Mouse (Mus musculus) liver, embryonic 15.5 days (tissue): ENCODE data around the gene Rnase11. TPM values are rescaled to one million over a fixed set of nuclear protein-coding genes. Genes with fewer than 3 reads are reported as not detected.

ENCODE experiments used
- ATAC-seq: fragments of 200-750 bp; cut with Nextera tagmentation; 2 replicates; pipeline ENCODE4 v1.8.0; 2017; ENCODE audit warnings: moderate number of reproducible peaks, mild to moderate bottlenecking, moderate library complexity; ENCODE audit not compliant: insufficient read depth
- H3K27ac ChIP-seq: fragments of 300-500 bp; sonication (generic); replicated peaks from 2 replicates; pipeline ENCODE4 v1.5.1; 2015; ENCODE audit warnings: mild to moderate bottlenecking, inconsistent platforms
- H3K27me3 ChIP-seq: fragments of 300-500 bp; sonication (generic); 2 replicates; pipeline ENCODE4 v1.6.1; 2015; ENCODE audit warnings: mild to moderate bottlenecking, inconsistent platforms
- H3K36me3 ChIP-seq: fragments of 300-500 bp; sonication (generic); replicated peaks from 2 replicates; pipeline ENCODE4 v1.6.1; 2015; ENCODE audit warnings: moderate library complexity, mild to moderate bottlenecking, inconsistent platforms
- H3K4me1 ChIP-seq: fragments of 300-500 bp; sonication (generic); replicated peaks from 2 replicates; pipeline ENCODE4 v1.6.1; 2015; ENCODE audit warnings: inconsistent platforms
- H3K4me2 ChIP-seq: fragments of 300-500 bp; sonication (generic); 2 replicates; pipeline ENCODE4 v1.6.1; 2015; ENCODE audit warnings: moderate library complexity, mild to moderate bottlenecking, inconsistent platforms
- H3K4me3 ChIP-seq: fragments of 300-500 bp; sonication (generic); replicated peaks from 2 replicates; pipeline ENCODE4 v1.5.1; 2015; ENCODE audit warnings: mild to moderate bottlenecking, inconsistent platforms
- H3K9ac ChIP-seq: fragments of 300-500 bp; sonication (generic); 2 replicates; pipeline ENCODE4 v1.6.1; 2015; ENCODE audit warnings: moderate library complexity, mild to moderate bottlenecking, inconsistent platforms
- H3K9me3 ChIP-seq: fragments of 300-500 bp; sonication (generic); replicated peaks from 2 replicates; pipeline ENCODE4 v1.6.1; 2016; ENCODE audit warnings: inconsistent platforms
- WGBS: fragments of 180-500 bp; shearing (Covaris S2); methylation state at CpG from one replicate; pipeline ENCODE4 v1.1.7; 2015; ENCODE audit warnings: mixed read lengths; ENCODE audit not compliant: insufficient replicate concordance; 5-methylcytosine and 5-hydroxymethylcytosine counted together
- polyA plus RNA-seq: library from polyadenylated mRNA; unstranded; fragments of >200 nt; fragmentation: Nextera tagmentation; extraction: Ambion mirVana; gene quantifications from 2 replicates; pipeline ENCODE4 v1.2.1, GENCODE M21; 2015

Rnase11 gene
- polyA plus RNA-seq, 1 experiment from 2014 or later = not detected

- WGBS = under 1% methylated on average over 27 of the region's 27 CpGs
- no peaks in the 10 kb centered on the region for H3K9me3 ChIP-seq
- peak overlapping the region; percentile 49 for H3K9ac ChIP-seq
- peak overlapping the region; percentile 90 for H3K4me2 ChIP-seq
- H3K27me3 ChIP-seq = peaks cover 4% of the 10 kb centered on the region; the same call in 1 of the 2 replicates
- peaks cover 84% of the 10 kb centered on the region for H3K4me1 ChIP-seq
- peak overlapping the region; percentile 81 for H3K27ac ChIP-seq
- peak overlapping the region; percentile 72 for H3K4me3 ChIP-seq
- no peaks in the 10 kb centered on the region for H3K36me3 ChIP-seq
- ATAC-seq = peak; percentile 10; the same call in 1 of the 2 replicates
Measured at GRCm38 (mm10) chr14:51090077-51090781, 40.3 kb upstream of the Rnase11 start.

- WGBS = under 1% methylated on average over 15 of the region's 15 CpGs
- ATAC-seq = no peak
- H3K4me3 ChIP-seq = peak overlapping the region; percentile 72
Measured at GRCm38 (mm10) chr14:51089674-51090076, 39.7 kb upstream of the Rnase11 start.

GRCm38 (mm10) chr14:51088970-51089673 is 39.2 kb upstream of the Rnase11 start:
- Histone ChIP-seq H3K4me3 (peak overlapping the region; percentile 72), H3K9me3 (no peaks in the 10 kb centered on the region), H3K4me1 (peaks cover 85% of the 10 kb centered on the region), H3K27me3 (peaks cover 7% of the 10 kb centered on the region), H3K27ac (peak overlapping the region; percentile 81), H3K36me3 (no peaks in the 10 kb centered on the region), H3K4me2 (peak overlapping the region; percentile 90), H3K9ac (peak overlapping the region; percentile 57)
- WGBS = under 1% methylated on average over 34 of the region's 34 CpGs
- ATAC-seq = peak; percentile 90

More at GRCm38 (mm10) chr14:51089674-51090076, 39.7 kb upstream of the Rnase11 start:
- peaks cover 85% of the 10 kb centered on the region for H3K4me1 ChIP-seq
- no peaks in the 10 kb centered on the region for H3K9me3 ChIP-seq
- H3K27me3 ChIP-seq = peaks cover 4% of the 10 kb centered on the region; the same call in 1 of the 2 replicates
- no peaks in the 10 kb centered on the region for H3K36me3 ChIP-seq
- H3K27ac ChIP-seq = peak overlapping the region; percentile 81
- H3K4me2 ChIP-seq = peak overlapping the region; percentile 90
- H3K9ac ChIP-seq = peak overlapping the region; percentile 49

GRCm38 (mm10) chr14:51088166-51088969 is 38.4 kb upstream of the Rnase11 start:
- H3K4me3 ChIP-seq = peak overlapping the region; percentile 72
- H3K9me3 ChIP-seq = no peaks in the 10 kb centered on the region
- H3K27me3 ChIP-seq = peaks cover 15% of the 10 kb centered on the region
- H3K4me2 ChIP-seq = peak overlapping the region; percentile 90
- peaks cover 85% of the 10 kb centered on the region for H3K4me1 ChIP-seq
- peak; percentile 36 for ATAC-seq
- peak overlapping the region; percentile 81 for H3K27ac ChIP-seq
- no peaks in the 10 kb centered on the region for H3K36me3 ChIP-seq
- H3K9ac ChIP-seq = peak overlapping the region; percentile 57
- 1% methylated on average over 23 of the region's 23 CpGs for WGBS

GRCm38 (mm10) chr14:51087762-51088161 is 37.8 kb upstream of the Rnase11 start:
- peak overlapping the region; percentile 72 for H3K4me3 ChIP-seq
- H3K9ac ChIP-seq = peak overlapping the region; percentile 57; the same call in 1 of the 2 replicates
- peak overlapping the region; percentile 90 for H3K4me2 ChIP-seq
- H3K36me3 ChIP-seq = no peaks in the 10 kb centered on the region
- no peaks in the 10 kb centered on the region for H3K9me3 ChIP-seq
- H3K4me1 ChIP-seq = peaks cover 90% of the 10 kb centered on the region
- no peak overlapping the region for H3K27ac ChIP-seq
- WGBS = 12% methylated on average over 9 of the region's 9 CpGs
- peaks cover 21% of the 10 kb centered on the region for H3K27me3 ChIP-seq
- ATAC-seq = no peak

- H3K9ac ChIP-seq = no peak overlapping the region
- H3K4me3 ChIP-seq = no peak overlapping the region
- H3K4me2 ChIP-seq = no peak overlapping the region
- peaks cover 77% of the 10 kb centered on the region for H3K4me1 ChIP-seq
- H3K27me3 ChIP-seq = peaks cover 34% of the 10 kb centered on the region
- H3K36me3 ChIP-seq = no peaks in the 10 kb centered on the region
- H3K27ac ChIP-seq = no peak overlapping the region
- no peak for ATAC-seq
- WGBS = 59% methylated on average over 4 of the region's 4 CpGs
- H3K9me3 ChIP-seq = no peaks in the 10 kb centered on the region
Measured at GRCm38 (mm10) chr14:51085911-51086310, 35.9 kb upstream of the Rnase11 start.

GRCm38 (mm10) chr14:51085086-51085485 is 35.1 kb upstream of the Rnase11 start:
- Histone ChIP-seq H3K4me1 (peaks cover 70% of the 10 kb centered on the region), H3K36me3 (no peaks in the 10 kb centered on the region), H3K9ac (no peak overlapping the region), H3K4me2 (peak overlapping the region; percentile 19; the same call in 1 of the 2 replicates), H3K27ac (no peak overlapping the region), H3K27me3 (peaks cover 43% of the 10 kb centered on the region), H3K4me3 (no peak overlapping the region), H3K9me3 (no peaks in the 10 kb centered on the region)
- no peak for ATAC-seq
- 80% methylated on average over 2 of the region's 2 CpGs for WGBS

GRCm38 (mm10) chr14:51083805-51084204 is 33.8 kb upstream of the Rnase11 start:
- no peak for ATAC-seq
- H3K9me3 ChIP-seq = no peaks in the 10 kb centered on the region
- peak overlapping the region; percentile 68 for H3K4me2 ChIP-seq
- 7% methylated on average over 7 of the region's 7 CpGs for WGBS
- no peaks in the 10 kb centered on the region for H3K36me3 ChIP-seq
- H3K4me1 ChIP-seq = peaks cover 63% of the 10 kb centered on the region
- no peak overlapping the region for H3K9ac ChIP-seq
- H3K4me3 ChIP-seq = peak overlapping the region; percentile 57
- H3K27ac ChIP-seq = no peak overlapping the region
- H3K27me3 ChIP-seq = peaks cover 49% of the 10 kb centered on the region

GRCm38 (mm10) chr14:51082599-51083581 is 32.9 kb upstream of the Rnase11 start:
- Histone ChIP-seq H3K36me3 (no peaks in the 10 kb centered on the region), H3K27ac (no peak overlapping the region), H3K4me3 (peak overlapping the region; percentile 57), H3K27me3 (peaks cover 49% of the 10 kb centered on the region), H3K4me2 (peak overlapping the region; percentile 68), H3K9ac (peak overlapping the region; percentile 40; the same call in 1 of the 2 replicates), H3K9me3 (no peaks in the 10 kb centered on the region), H3K4me1 (peaks cover 55% of the 10 kb centered on the region)
- ATAC-seq = peak; percentile 56
- WGBS = 1% methylated on average over 40 of the region's 40 CpGs

- H3K27ac ChIP-seq = no peak overlapping the region
- H3K4me1 ChIP-seq = peaks cover 38% of the 10 kb centered on the region
- H3K36me3 ChIP-seq = no peaks in the 10 kb centered on the region
- H3K9ac ChIP-seq = no peak overlapping the region
- no peak overlapping the region for H3K4me2 ChIP-seq
- no peaks in the 10 kb centered on the region for H3K9me3 ChIP-seq
- H3K4me3 ChIP-seq = no peak overlapping the region
- no peak for ATAC-seq
- peaks cover 49% of the 10 kb centered on the region for H3K27me3 ChIP-seq
- WGBS = 63% methylated on average over 2 of the region's 2 CpGs
Measured at GRCm38 (mm10) chr14:51081035-51081434, 31.1 kb upstream of the Rnase11 start.
